Mouse (Mus musculus): ENCODE measurements around the gene Cnnm3. TPM values are rescaled to one million over a fixed set of nuclear protein-coding genes. Genes with fewer than 3 reads are reported as not detected.

Gene Cnnm3
- total RNA-seq, 2 experiments from 2014 or later: 9.4 to 10.5 TPM

- ATAC-seq (replicated peaks; ENCODE audit: low FRiP score, poor library complexity, severe bottlenecking): no peak
Measured at GRCm38 (mm10) chr1:36554633-36555399, 43.1 kb downstream of the Cnnm3 start.

DNA sequence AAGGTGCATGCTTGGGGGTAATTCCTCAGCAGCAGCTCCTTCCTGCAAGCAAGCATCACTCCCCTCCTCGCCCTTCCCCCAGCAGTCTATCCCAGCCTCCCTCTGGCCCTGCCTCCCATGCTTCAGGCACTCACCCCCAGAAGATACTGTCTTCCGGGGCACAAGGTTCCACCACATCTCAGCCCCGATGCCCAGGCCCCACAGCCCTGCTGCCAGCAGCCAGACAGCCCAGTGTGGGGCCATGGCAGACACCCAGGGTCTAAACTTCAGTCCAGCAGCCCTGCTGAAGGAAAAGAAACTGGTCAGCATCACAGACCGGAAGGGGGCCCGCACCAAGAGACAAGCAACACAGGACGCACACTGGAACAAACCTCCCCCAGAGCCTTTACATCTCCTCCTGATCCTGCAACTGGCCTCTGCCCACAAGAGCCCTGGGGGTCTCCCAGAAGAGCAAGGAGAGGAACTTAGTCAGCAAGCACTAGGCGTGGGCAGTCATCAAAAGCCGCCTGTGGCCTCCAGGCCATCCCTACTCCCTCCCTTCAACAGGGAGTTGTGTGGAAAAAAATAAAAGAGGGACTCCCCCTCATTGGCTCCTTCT, 44.2 kb downstream of the Cnnm3 start:
- no peak for ATAC-seq (replicated peaks; ENCODE audit: low FRiP score, poor library complexity, severe bottlenecking)

DNA sequence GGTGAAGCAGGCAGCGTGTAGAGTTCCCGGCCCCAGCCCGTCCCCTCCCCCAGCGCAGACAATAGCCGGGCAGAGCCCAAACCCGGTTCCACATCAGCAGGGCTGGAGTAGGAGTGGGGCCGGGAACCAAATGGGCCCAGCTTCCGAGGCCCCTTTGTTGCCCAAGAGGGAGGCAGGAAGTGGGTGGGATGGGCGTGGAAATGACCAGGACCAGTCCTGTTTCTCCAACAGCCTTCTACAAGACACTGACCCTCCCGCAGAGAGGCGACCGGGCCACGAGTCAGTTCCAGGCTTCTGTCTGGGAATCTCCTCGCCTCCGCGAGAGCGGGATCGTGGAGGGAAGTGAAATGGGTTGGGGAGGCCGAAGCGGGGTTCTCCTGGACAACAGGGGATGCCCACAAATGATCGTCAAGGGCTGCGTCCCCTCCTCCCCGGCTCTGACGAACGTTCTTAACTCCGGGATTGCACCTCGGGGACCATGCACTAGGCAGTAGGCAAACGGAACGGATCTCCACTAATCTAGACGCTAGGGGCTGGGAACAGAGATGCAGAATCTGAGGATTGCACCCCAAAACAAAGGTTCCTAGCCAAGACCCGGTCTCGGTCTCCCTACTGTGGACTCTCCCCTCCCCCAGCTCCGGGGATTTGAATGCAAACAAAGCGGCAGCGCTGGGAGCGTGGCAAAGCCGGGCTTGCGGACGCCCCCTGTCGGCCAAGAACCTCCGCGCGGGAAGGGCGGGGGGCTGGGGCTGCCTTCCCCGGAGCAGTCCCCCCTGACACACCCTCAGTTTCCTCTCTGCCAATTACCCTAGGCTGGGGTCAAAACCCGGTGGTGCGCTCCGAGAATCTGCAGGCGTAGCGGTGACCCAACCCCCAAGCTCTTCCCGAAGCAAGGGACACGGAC, 45.1 kb downstream of the Cnnm3 start:
- ATAC-seq (replicated peaks; ENCODE audit: low FRiP score, poor library complexity, severe bottlenecking): no peak

DNA sequence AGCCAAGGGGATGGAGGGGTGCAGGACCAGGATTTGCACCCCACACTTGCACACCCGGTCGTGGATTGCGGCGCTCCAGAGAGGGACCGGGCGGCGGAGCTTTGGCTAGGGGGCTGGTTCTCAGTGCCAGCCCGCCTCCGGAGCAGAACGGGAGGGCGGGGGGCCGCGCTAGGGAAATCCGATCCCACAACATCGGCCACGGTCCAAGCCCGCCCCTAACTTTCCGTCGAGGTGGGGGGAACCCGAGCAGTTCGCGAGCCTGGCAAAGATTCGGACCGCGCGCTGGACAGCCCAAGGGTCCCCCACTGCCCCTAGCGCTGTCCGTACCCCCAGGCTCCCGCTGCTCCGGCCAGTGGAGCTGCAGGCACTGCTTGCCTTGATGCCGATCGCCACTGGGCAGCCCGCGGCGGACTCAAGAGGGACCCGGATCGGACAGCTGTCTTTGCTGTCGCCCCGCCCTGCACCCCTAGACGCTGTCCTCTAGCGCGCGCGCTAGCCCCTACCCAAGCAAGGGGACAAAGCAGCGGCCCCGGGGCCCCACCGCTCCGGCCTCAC, 45.9 kb downstream of the Cnnm3 start:
- ATAC-seq (replicated peaks; ENCODE audit: low FRiP score, poor library complexity, severe bottlenecking): no peak

DNA sequence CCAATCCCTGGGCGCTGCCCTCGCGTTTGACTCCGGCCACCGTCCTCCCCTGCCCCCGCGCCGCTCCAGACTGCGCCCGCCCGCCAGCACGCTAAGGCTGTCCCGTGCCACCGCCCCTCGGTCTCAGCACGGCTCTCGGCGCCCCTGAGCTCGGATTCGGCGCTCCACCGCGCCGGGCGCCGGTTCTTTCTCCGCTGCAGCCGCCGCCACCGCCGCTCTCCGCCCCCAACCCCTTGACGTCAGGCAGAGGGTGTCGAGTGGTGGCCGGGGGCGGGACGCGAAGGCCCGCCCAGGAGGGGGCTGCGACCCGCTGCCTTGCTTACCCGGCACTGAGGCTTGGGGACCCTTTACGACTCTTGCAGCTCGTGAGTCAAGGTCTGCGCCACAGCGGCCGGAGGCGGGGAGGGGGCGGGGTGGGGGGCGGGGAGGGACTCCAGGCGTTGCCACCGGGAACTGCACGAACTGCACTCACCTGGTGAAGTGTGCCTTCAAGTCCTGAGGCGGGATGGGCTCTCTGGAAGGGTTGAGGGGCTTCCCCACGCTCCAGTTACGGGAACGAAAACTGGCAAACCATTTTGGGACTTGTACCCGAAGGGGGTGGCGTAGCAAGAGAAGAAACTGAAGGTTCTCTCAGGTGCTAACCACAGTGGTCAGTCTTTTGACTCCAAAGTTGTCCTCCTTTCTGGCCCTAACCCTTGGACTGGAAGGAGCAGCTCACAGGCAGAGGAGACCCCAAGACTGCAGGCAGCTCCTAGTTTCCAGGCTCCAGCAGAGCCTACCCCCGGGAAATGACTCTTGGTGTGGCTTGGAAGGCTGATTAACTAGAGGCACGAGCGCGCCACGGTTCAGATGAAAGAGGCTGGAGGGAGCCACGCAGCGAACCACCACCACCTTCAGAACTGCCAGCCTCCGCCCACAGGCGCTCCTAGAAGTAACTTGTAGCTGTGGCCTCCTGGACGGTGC, 46.6 kb downstream of the Cnnm3 start, which contains the start of gene Sema4c:
TSS of gene Sema4c (minus strand) at position 319 of the 963 bp plus-strand sequence.
- ATAC-seq (replicated peaks; ENCODE audit: low FRiP score, poor library complexity, severe bottlenecking): no peak

GRCm38 (mm10) chr1:36559256-36559655, 47.6 kb downstream of the Cnnm3 start:
- no peak for ATAC-seq (replicated peaks; ENCODE audit: low FRiP score, poor library complexity, severe bottlenecking)

GRCm38 (mm10) chr1:36559888-36560287, 48.2 kb downstream of the Cnnm3 start:
- ATAC-seq (replicated peaks; ENCODE audit: low FRiP score, poor library complexity, severe bottlenecking): no peak

DNA sequence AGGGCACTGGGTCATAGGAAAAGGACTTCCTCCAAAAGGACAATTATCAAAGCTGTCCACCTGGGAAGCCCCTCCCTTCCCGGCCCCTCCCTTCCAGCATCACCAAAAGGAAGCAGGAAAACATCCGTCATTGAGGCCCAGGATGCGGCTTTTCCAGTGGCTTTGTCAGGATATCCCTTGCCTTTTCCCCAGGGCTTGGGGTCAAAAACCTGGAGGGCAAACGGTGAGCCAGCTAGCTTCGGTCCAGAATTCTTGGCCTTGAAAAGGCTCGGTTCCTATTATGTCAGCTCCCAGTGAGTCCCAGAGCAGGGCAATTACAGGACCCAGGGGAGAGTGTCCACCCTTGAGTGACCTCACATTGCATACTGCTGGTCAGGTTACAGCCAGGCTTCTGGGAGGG, 49.2 kb downstream of the Cnnm3 start:
- ATAC-seq (replicated peaks; ENCODE audit: low FRiP score, poor library complexity, severe bottlenecking): no peak

DNA sequence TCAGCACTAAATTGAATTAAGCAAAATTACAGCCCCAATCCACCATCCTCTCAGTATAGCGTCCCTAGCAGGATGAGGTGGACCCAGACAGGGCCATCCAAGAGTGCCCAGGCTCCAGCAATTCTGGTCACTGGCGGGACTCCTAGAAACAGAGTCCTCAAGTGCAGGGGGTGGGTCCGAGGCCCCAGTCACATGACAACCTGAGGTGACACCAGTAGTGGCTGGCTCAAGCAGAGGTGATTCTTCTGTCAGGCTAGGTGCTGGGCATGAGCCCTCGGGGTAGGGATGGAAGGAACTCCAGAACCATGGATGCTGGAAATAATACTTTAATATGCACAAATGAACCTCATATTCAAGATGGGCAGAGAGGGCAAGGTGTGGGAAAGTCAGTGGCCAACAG, 50.7 kb downstream of the Cnnm3 start:
- no peak for ATAC-seq (replicated peaks; ENCODE audit: low FRiP score, poor library complexity, severe bottlenecking)

GRCm38 (mm10) chr1:36563197-36563596, 51.5 kb downstream of the Cnnm3 start:
- ATAC-seq (replicated peaks; ENCODE audit: low FRiP score, poor library complexity, severe bottlenecking): no peak

DNA sequence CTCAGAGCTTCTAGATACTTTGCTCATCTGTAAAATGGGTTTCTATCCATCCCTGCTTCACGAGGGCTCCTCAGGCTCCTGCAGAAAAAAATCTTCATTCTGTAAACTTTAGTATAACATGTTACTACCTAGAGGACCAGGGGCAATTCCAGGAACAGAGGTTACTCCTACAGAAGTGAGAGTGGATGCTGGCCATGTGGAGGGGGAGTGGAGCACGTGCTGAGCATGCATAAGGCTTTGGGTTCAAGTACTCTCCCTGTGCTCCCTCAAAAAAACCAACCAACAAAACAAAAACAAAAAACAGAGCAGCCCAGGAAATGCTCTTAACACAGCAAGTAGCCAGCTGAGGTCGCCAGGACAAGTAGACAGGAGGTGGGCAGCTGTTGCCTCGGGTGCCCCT, 52.0 kb downstream of the Cnnm3 start:
- ATAC-seq (replicated peaks; ENCODE audit: low FRiP score, poor library complexity, severe bottlenecking): no peak

DNA sequence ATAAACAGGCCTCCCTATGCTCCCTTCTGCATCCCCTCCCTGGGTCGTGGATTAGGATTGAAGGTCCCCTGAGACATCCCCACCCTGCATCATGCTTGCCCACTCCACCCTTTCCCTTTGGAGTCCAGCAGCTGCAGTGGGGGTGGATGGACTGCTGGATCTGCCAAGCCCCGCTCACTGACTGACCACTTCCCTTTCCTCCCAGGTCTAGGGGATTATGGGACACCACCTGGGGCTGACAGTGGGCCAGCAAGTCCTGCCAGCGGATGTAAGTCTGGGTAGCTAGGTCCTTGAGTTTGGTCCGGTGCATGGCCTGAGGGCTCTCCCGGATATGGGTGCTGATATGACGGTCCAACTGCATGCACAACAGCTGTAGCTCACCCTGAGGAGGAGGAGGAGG, 52.4 kb downstream of the Cnnm3 start:
- ATAC-seq (replicated peaks; ENCODE audit: low FRiP score, poor library complexity, severe bottlenecking): no peak

GRCm38 (mm10) chr1:36566425-36566824, 54.8 kb downstream of the Cnnm3 start:
- no peak for ATAC-seq (replicated peaks; ENCODE audit: low FRiP score, poor library complexity, severe bottlenecking)

DNA sequence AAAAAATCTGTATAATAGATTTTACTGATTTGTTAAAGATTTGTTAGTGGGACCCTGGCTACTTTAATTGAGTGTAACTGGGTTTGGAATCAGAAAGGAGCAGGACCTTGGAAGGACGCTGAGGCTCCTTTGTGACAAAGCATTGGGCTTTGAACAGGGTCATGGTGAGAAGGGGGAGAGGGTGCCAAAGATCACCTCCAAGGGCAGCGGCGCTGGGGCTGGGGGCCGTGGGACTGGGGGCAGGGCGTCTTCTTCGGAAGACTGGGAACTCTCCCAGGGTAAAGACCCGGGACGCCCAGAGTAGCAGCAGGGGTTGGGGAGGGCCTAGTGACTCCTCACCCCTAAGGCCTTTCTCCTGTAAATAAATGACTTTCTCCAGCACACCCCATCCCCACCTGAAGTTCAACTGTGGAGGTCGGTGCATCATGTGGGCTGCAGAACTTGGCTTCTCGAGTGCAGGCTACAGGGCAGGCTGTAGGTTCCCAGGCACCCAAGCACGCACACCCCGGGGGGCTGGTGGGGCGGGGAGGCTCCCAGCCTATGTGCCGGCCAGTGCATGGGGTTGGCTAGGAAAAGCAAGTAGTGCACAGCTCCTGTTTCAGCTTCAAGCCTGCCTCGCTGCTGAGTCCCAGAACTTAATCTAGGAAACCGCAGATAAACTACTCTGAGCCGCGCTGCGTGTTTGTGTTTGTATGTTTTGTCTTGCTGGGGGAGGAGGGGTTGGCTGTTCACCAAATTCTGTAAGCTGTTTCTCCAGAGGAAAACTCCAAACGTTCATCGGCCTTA, 56.3 kb downstream of the Cnnm3 start:
- no peak for ATAC-seq (replicated peaks; ENCODE audit: low FRiP score, poor library complexity, severe bottlenecking)

DNA sequence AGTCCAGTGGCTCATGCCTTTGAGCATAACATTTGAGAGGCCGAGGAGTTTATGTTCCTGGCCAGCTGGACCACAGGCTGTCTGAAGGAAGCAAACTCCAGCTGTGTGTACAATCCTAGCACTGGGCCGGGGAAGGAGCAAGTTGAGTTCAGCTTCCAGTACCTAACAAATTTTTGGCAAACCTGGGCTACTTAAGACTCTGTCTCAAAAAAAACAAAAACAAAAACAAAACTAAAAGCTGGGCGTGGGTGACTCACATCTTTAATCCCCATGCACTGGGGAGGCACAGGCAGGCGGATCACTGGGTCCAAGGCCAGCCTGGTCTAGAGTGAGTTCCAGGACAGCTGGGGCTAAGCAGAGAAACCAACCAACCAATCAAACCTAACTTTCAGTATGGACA, 57.1 kb downstream of the Cnnm3 start:
- ATAC-seq (replicated peaks; ENCODE audit: low FRiP score, poor library complexity, severe bottlenecking): no peak

DNA sequence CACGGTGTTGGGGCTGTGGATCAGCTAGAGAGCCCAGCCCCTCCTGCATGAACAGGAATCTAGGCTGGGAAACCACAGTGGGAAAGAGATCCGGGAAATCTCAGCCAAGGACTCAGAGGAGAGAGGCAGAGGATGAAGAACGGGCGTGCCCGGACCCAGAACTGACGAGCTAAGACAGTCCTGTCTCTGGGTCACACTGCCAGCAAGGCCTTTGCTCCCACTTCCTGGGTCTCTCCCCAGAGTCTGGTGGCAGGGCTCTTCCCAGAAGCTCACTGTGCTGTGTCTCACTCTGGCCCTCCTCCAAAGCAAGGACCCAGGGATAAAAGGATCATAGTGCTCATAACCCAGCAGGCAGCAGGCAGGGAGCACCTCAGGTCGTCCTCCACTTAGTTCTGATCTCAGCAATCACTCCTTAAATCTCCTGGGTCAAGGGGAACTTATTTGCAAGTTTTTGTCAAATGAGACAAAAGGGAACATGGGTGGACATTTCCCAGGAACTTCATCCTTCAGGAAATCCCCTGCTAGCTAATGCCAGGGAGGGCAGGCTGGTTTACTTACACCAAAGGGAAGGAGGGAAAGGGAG, 58.1 kb downstream of the Cnnm3 start:
- no peak for ATAC-seq (replicated peaks; ENCODE audit: low FRiP score, poor library complexity, severe bottlenecking)

- ATAC-seq (replicated peaks; ENCODE audit: low FRiP score, poor library complexity, severe bottlenecking): no peak
Measured at GRCm38 (mm10) chr1:36570320-36570719, 58.7 kb downstream of the Cnnm3 start.

GRCm38 (mm10) chr1:36571627-36572026, 60.0 kb downstream of the Cnnm3 start:
- no peak for ATAC-seq (replicated peaks; ENCODE audit: low FRiP score, poor library complexity, severe bottlenecking)

All from erythroid progenitor cell, adult 5-6 weeks (primary cell).